Mouse (Mus musculus) CD4-positive, CD25-positive, alpha-beta regulatory T cell, adult 2 months (primary cell): Measurements from ENCODE around the gene Strap.
"Not testable (repeated sequence)": the region's sequence is repeated elsewhere in the genome, so short reads cannot be mapped to it uniquely, and the experiment has no call there.

ENCODE experiments used
- DNase-seq: peaks from one replicate; pipeline ENCODE4 v3.0.0-alpha.2; 2012; ENCODE audit warnings: low read depth, low spot score

Strap gene

DNA sequence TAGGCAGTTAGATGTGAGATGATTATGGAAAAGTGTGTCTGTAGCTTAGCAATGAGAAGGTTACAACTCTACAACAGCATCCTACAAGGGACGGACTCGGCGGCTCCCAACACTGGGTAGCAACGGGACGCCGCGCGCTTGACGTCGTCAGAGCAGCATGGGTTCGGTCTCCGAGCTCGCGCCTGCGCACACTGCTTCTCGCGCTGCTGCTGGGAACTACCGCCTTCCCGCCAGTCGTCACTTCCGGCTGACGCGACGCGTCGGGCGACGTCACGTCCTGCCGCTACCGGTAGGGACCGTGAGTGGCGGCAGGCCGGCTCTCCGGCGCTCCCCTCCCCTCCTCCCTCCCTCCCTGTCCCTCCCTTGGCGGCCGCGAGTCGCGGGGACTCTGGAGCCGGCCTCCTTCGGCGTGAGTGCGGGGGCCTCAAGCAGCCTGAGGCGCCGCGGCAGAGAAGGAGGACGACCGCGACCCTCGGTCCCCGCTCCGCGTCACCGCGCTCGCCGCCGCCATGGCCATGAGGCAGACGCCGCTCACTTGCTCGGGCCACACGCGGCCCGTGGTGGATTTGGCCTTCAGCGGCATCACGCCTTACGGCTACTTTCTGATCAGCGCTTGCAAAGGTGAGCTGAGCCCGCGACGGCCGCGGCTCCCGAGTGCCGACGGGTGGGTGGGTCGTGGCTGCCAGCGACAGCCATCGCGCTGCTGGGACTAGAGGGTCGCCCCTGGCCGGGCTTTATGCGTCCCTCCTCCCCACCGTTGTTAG lies at the start of gene Strap:
Strap (plus strand) TSS at position 233 of the 764 bp plus-strand sequence.
- peak; percentile 100 for DNase-seq

DNA sequence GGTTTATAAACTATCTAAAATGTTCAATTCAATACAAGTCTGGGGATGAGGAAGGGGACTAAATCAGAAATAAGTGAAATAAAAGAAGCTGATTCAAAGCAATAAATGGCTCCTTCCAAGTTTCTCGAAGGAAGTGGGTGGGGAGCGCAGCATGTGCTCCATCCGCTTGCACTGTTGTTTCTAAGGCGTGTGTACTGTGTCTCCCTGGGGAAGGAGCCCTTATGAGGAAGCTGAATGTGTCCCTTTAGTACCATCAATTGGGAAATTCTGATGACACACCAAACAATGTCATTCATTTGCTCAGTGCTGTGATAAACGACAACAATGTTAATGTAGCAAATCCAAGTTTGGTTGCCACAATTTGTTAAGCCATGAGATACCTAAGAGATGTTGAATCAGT lies 47.2 kb upstream of the Strap start:
- no peak for DNase-seq

DNA sequence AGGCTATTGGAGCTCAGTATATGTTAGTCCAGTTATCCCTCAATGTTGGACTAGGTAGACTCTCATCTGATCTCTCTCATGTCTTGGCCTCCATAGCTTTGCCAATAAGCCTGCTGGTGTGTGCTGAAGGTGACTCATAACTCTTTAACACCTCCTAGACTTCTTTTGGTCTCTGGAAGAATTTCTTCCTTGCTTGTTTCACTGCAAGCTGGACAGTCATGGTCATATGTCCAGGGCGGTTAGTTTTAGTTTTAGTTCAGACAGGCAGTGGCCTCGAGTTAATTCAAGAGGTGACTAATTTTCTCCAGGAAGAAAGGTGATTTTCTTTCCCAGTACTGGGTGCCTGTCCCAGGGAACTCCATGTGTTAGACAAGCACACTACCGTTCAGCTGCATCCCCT lies 46.8 kb upstream of the Strap start:
- no peak for DNase-seq

DNA sequence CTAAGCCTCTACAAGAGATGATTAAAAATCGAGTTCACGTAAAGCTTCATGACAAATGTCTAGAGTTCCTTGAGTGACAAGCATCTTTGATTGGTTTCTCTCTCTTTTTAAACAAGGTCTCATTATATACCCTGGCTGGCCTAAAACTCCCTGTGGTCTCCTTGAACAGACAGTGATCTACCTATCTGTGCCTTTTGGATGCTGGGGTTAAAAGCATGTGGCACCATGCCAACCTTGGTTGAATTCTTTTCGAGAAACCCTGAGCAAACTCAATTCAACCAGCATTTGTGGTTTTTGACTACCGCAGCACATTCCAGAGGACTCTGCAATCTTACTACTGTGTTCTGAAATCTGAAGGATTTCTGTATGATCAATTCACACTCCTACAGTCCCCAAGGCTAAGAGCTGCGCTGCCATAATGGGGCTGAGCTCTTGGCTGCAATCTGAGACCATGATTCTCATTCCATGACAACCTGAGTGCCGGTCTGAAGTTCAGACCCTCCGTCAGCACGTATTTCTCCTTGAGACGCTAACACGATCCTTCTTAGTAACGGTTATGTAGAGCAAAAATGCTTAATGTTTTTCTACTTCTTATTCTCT lies 46.3 kb upstream of the Strap start:
- DNase-seq = no peak

DNA sequence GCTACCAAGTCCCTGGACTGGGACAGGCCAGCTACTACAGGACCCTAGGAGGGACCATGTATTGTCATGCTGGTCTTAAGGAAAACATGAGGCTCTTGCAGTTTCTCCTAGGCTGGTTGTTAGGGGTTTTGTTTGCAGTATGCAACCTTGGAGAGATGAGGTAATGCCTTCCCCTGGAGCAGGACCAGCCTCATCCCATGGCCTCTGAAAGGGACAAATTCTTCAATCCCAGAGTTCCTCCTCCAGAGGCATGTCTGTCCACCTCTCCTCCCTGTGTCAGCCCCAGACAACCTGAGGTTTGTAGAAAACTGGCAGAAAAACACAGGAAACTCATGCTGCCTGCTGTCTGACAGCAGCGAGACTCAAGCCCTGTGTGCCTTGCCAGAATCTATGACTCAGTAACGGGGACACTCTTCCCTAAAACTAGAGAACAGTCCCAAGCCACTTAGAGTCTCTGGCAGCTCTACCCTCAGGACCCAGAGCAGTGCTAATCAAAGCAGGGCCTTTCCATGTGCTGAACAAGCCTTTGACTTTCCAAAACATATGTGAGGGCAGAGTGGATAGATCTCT lies 44.2 kb upstream of the Strap start:
- no peak for DNase-seq

DNA sequence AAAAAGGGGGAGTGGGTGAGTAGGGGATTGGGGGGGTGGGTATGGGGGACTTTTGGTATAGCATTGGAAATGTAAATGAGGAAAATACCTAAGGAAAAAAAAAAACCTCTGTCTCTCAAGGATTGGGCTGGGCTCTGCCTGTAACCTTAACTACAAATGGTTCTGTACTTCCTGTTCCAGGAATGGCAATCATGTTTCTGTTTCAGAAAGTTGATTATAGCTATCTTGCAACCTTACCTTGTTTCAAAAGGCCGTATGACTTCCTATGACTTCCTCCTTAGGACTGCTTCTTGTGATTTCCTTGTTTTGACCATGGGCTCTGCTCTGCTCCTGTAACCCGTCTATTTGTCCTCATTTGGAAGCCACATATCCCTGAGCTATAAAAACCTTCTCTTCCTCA lies 40.6 kb upstream of the Strap start:
- DNase-seq = no peak

DNA sequence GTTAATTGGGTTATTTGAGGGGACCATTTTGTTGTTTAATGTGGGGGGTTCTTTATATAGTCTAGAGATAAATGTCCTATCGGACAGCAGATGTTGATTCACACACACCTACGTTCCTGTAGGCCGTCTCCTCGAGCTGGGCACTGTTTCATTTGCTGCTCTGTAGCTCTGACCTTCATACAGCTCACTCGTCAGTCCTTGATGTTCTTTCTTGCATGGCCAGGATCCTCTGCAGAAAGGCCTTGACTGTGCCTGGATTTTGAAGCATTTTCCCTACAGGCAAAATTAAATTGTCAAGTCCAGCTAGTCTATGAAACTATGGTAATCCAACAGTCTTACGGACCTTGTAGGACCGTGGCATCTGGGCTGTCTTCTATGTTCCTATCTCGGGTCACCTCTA lies 39.8 kb upstream of the Strap start:
- DNase-seq = no peak

DNA sequence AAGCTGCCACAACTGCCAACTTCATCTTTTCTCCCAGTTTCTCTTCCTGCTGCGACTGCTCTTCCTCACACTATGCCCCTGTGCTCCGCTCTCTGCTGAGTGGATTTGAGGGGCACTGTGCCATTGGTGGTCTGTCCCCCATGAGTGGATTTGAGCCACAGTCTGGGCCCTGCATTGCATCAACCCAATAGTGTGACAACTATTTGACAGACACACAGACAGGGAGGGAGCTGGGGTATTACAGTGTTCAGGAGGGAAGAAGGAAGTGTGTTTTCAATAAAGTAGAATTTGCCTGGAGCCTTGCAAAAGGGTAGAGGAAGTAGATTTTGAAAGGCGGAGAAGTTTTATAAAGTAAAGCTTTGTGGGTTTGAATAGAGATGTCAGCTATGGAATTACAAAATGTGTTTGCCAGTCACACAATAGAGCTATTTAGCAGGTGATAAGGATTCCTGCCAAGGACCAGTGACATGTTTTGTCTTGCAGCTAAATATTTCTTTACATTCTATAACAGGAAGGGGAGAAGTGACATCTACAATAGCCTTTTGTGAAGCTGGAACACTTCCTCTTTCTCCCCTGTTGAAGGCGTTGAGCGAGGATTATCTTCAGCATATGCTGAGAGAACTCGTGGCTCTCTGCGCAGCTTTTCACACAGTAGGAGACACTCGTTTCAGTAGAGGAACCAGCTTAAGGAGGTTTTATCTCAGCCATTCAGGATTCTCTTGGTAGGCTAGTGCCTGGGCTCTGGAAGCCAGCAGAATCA lies 38.3 kb upstream of the Strap start:
- DNase-seq = no peak

DNA sequence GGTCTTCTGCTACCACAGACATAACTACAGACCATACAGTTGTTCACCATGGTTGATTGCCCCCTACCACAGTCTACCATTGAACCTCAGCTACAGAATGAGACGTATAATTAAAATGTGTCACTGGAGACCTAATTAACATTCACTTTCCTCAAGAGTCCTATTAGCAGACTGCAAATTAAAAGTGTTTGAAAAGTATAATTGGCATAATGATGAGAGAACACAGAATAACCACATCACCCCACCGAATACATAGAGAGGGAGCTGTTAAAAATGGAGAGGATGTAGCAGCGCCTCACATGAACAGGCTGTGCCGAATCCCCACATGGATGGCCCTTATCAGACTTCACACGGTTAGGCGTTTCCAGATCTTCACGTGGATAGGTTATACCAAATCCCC lies 35.4 kb upstream of the Strap start:
- DNase-seq = no peak

DNA sequence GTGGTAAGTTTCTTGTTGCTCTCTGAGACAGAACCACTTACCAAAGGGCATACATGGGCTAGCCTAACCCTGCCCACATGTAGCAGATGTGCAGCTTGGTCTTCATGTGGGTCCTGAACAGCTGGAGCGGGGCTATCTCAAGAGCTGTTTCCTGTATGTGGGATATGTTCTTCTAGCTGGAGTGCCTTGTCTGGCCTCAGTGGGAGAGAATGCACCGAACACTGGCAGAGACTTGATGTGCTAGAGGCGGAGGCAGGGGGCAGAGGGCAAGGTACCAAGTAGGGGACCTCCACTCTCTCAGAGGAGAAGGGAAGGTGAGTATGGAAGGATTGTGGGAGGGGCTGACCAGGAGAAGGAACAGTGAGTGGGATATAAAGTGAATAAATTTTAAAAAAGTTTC lies 32.7 kb upstream of the Strap start:
- DNase-seq = no peak

DNA sequence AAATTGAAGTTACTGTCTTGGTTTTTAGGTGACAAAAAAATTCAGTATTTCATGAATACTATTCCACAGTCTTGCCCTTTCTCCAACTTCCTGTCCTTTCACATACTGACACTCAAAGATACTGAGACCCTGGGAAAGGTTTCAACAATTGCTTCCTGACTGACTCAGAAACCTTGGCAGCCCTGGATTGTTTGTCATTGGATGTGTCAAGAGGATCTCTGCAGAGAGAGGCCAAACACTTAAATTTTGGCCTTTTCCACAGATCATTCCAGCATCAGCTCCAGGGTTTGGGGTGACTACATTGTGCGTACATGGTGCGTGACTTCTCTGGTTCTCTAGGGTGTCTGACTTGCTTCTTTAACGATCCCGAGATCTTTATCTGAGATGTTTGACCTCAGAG lies 32.0 kb upstream of the Strap start:
- DNase-seq = no peak

DNA sequence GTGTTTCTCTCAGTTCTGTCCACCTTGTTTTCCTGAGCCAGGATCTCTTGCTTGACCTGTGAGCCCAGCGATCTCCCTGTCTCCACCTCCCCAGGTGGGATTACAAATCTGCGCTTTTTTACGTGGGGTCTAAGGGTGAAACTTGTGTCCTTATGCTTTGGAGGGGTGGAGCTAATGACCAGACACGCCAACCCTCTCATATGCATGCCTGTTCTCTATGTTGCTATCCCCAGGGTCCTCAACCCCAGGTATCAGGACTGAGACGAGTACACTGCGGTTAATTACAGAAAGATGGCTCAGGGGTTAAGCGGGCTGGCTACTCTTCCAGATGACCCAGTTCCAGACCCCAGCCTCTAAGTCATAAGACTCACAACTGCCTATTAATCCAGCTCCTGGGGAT lies 31.4 kb upstream of the Strap start:
- no peak for DNase-seq

DNA sequence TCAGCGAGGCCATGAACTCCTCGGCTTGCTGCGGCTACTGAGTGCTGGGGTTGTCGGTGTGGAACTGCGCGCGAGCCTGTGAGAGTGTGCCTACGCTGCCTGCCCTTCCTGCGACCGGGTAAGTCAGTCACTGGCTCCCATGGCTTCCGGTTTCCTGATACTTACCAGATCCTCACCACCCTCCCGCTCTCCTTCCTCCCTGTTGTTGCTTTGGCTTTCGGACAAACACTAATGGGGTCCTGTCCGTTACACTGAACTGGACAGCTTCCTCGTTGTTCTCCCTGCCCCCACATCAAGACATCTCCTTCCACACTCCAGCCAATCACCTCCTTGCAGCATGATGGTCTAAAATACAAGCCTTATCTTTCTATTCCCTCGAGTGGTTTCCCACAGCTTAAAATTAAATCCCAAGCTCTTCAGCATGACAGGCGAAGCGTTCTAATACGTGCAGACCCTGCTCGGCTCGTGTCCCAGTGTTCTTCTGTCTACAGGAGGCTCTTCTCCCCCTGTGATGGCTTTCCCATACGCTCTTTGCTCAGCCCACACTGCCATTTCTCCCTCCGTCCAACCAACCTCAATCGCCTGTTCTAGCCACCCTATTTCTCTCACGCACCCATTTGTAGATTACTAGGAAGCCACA lies 30.5 kb upstream of the Strap start:
- peak; percentile 9 for DNase-seq

DNA sequence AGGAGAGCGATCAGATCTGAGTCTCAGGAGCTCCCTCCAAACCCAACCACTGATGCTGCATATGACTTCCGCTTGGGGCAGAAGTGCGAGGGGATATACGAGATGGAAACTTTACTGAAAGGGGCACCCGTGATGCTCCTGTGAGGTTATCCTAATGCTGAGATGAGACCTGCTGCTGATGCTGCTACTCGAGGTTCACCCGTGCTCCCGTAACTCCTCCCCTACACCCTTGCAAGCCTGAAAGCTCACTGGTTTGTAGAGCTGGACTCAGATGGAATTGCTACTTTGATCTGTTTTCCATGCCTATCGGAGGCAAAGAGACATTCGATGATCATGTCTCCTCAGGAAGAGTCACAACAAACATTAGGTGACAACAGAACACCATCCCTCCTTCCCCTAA lies 28.7 kb upstream of the Strap start:
- no peak for DNase-seq

DNA sequence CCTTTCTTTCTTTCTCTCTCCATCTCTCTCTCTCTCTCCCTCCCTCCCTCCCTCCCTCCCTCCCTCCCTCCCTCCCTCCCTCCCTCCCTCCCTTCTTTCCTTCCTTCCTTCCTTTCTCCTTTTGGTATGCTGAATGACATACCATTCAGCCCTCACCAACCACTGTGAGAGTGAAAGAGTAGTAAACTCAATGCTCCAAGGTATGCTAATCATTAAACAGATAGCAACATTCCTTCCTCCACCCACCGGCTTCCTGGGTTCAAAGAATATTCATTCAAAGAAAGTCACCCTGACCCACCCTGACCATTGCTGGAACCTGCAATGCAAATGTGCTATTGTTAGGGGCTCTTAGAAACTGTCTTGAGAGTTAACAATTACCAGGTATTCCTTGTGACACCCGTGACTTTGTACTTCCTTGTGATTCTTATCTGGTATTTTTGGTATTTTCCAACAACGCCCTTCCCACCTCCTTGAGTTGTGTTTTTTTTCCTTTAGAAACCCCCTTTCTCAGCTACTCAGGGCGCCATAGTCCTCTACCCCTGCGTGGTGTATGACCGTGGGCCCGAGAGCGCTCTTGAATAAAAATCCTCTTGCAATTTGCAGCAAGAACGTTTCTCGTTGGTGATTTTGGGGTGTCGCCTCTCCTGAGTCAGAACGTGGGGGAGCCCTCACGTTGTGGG lies 26.0 kb upstream of the Strap start:
- not testable (repeated sequence) for DNase-seq

DNA sequence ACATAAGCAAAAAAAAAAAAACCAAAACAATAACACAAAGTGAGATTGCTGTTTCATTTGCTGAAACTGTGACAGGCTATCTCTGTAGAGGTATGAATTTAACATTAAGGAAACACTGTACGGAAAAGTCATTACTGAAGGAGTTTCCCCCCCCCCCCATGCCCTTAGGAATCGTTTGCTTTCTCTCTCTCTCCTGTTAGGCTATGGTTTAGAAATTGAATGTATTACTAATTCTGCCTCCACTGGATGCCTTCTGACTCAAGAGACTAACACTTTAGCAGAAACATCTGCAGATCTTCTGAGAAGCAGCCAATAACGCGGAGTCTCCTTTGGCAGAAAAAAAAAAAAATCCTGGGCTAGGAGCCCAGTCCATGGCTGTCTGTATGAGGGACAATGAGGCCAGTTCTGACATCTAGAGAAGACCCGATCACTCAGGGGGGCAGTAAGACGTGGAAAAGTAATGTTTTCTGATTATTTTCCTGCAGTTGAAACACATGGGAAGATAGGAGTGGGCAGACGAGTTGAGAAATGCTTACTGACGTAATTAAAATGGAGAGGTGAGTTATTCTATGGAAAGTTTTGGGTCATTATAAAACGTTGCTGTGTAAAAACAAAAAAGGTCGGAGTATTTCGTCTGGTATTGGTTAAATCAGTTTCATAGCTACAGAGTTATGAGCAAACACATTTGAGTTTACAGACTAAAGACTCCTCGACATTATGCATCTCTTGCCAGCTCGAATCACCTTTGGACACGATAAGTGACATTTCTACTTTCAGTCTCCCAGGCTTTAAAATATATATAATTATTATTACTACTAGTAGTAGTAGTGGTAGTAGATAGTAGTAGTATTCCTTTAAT lies 24.5 kb upstream of the Strap start:
- DNase-seq = no peak

DNA sequence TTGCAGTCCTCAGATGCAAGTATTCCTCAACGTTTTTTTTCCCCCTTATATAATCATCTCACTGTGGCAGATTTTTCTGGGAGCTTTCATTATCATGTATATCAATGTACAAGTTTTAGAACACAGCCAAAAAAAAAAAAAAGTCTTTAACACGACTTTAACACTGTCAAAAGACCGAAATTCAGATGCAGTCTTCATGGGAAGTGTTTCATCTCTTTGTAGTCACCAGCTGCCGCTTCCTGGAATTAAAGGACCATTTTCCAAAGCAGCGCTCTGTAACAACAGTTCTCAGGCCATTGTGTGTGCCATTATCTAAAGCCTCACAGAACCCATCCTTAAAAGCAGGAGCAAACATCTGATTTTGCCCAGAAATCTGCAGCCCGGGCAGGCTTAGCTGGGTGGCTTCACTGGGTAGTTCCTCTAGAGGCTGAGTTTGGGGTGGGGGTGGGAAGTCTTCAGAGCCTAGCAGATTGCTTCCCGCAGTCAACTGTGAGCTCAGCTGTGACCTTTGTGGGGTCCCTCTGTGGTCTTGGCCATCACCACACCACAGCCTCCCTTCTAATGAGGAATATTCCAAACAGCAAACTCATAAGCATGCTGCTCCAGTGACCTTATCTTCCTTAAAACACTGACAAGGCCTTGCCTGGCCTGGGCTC lies 22.1 kb upstream of the Strap start:
- DNase-seq = no peak

DNA sequence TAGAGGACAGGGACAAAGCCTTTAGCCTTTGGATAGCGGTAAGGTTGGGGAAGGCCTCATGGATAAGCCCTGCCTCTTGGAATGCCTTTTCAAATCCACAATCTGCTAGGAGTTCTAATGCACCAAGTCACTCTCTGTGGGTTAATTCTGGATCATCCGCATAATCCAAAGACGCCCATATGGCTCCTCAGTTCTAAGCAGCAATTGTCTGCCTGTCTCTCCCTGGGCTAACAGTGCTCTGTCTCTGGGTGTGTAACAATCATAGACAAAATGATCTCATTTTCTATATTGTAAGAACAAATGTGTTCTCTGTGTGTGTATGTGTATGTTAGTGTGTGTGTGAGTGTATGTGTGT lies 21.6 kb upstream of the Strap start:
- no peak for DNase-seq

DNA sequence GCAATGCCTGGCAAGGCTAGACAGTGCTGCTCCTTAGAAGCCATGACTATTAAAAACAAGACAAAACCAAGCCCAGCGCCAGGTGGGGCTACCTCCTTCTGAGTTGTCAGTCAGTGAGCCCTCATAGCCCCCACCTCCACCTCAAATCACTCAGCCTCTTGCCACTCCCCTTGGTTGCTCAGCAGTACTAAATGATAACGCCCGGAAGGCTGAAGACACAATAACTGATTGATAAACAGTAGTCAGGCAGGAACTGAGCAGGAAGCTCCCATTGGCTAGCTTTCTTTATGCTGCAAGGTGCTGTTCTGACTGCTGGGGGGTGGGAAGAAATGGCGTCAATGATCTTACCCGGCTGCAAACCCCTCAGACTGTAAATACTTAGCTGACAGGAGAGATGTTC lies 18.1 kb upstream of the Strap start:
- no peak for DNase-seq
